Mouse (Mus musculus): Measurements from ENCODE around the gene Fmo4. TPM values are rescaled to one million over a fixed set of nuclear protein-coding genes. Genes with fewer than 3 reads are reported as not detected.
A peak's percentile ranks its signal among the peaks of the same experiment; 100 is the strongest.

Gene Fmo4
- polyA plus RNA-seq, 2 experiments, result 0.76 to 0.84 TPM

GRCm38 (mm10) chr1:162857766-162858747, 44.3 kb upstream of the Fmo4 start:
- Histone ChIP-seq H3K9ac (ENCODE audit: low read depth, low read length, severe bottlenecking) (no peak overlapping the region), H3K36me3 (ENCODE audit: control insufficient read depth, insufficient read depth, low read length) (no peaks in the 10 kb centered on the region), H3K27me3 (ENCODE audit: control insufficient read depth, insufficient read depth, low read length) (no peaks in the 10 kb centered on the region), H3K4me2 (replicated peaks; ENCODE audit: low read depth, low read length, severe bottlenecking) (peak overlapping the region; percentile 30; the same call in 1 of the 2 replicates), H3K4me3 (replicated peaks; ENCODE audit: low read length) (0 out of 2 replicates have a peak overlapping the region, but pooled peaks have one; percentile 17), H3K9me3 (ENCODE audit: control insufficient read depth, low read length) (no peaks in the 10 kb centered on the region), H3K27ac (replicated peaks; ENCODE audit: low read depth, low read length) (peak overlapping the region; percentile 65), H3K4me1 (ENCODE audit: control insufficient read depth, insufficient read depth, low read length) (peaks cover 21% of the 10 kb centered on the region)
- ATAC-seq (ENCODE audit: low FRiP score, low read depth) (no peak), DNase-seq (ENCODE audit: low spot score) (peak; percentile 38)
- 48% methylated on average over 17 of the region's 18 CpGs for WGBS
- no peak for TF ChIP-seq POLR2A (IDR thresholded peaks at IDR 0.05; ENCODE audit: borderline replicate concordance, extremely low read depth, insufficient read depth, insufficient read length)

GRCm38 (mm10) chr1:162853812-162854482, 40.2 kb upstream of the Fmo4 start:
- 65% methylated on average over 3 of the region's 3 CpGs for WGBS
- H3K4me1 ChIP-seq (ENCODE audit: control insufficient read depth, insufficient read depth, low read length), result peaks cover 4% of the 10 kb centered on the region
- no peak overlapping the region for H3K9ac ChIP-seq (ENCODE audit: low read depth, low read length, severe bottlenecking)
- no peak overlapping the region for H3K4me2 ChIP-seq (replicated peaks; ENCODE audit: low read depth, low read length, severe bottlenecking)
- H3K4me3 ChIP-seq (replicated peaks; ENCODE audit: low read length), result no peak overlapping the region
- no peaks in the 10 kb centered on the region for H3K9me3 ChIP-seq (ENCODE audit: control insufficient read depth, low read length)
- H3K27ac ChIP-seq (replicated peaks; ENCODE audit: low read depth, low read length), result no peak overlapping the region
- H3K27me3 ChIP-seq (ENCODE audit: control insufficient read depth, insufficient read depth, low read length), result no peaks in the 10 kb centered on the region
- no peaks in the 10 kb centered on the region for H3K36me3 ChIP-seq (ENCODE audit: control insufficient read depth, insufficient read depth, low read length)
- ATAC-seq (ENCODE audit: low FRiP score, low read depth), result no peak
- DNase-seq (ENCODE audit: low spot score), result no peak
- TF ChIP-seq POLR2A (IDR thresholded peaks at IDR 0.05; ENCODE audit: borderline replicate concordance, extremely low read depth, insufficient read depth, insufficient read length), result no peak

GRCm38 (mm10) chr1:162847554-162847953, 33.8 kb upstream of the Fmo4 start:
- Histone ChIP-seq H3K4me1 (ENCODE audit: control insufficient read depth, insufficient read depth, low read length) (no peaks in the 10 kb centered on the region), H3K36me3 (ENCODE audit: control insufficient read depth, insufficient read depth, low read length) (no peaks in the 10 kb centered on the region), H3K4me2 (replicated peaks; ENCODE audit: low read depth, low read length, severe bottlenecking) (no peak overlapping the region), H3K27ac (replicated peaks; ENCODE audit: low read depth, low read length) (no peak overlapping the region), H3K27me3 (ENCODE audit: control insufficient read depth, insufficient read depth, low read length) (no peaks in the 10 kb centered on the region), H3K4me3 (replicated peaks; ENCODE audit: low read length) (no peak overlapping the region), H3K9me3 (ENCODE audit: control insufficient read depth, low read length) (no peaks in the 10 kb centered on the region), H3K9ac (ENCODE audit: low read depth, low read length, severe bottlenecking) (no peak overlapping the region)
- 96% methylated on average over 6 of the region's 6 CpGs for WGBS
- ATAC-seq (ENCODE audit: low FRiP score, low read depth) (no peak), DNase-seq (ENCODE audit: low spot score) (no peak)
- no peak for TF ChIP-seq POLR2A (IDR thresholded peaks at IDR 0.05; ENCODE audit: borderline replicate concordance, extremely low read depth, insufficient read depth, insufficient read length)

- no peak overlapping the region for H3K27ac ChIP-seq (replicated peaks; ENCODE audit: low read depth, low read length)
- no peak overlapping the region for H3K4me3 ChIP-seq (replicated peaks; ENCODE audit: low read length)
- no peaks in the 10 kb centered on the region; the same call in 1 of the 2 replicates for H3K9me3 ChIP-seq (ENCODE audit: control insufficient read depth, low read length)
- 95% methylated on average over 9 of the region's 9 CpGs for WGBS
- H3K9ac ChIP-seq (ENCODE audit: low read depth, low read length, severe bottlenecking), result no peak overlapping the region
- H3K36me3 ChIP-seq (ENCODE audit: control insufficient read depth, insufficient read depth, low read length), result no peaks in the 10 kb centered on the region
- no peaks in the 10 kb centered on the region for H3K4me1 ChIP-seq (ENCODE audit: control insufficient read depth, insufficient read depth, low read length)
- no peak for ATAC-seq (ENCODE audit: low FRiP score, low read depth)
- no peak overlapping the region for H3K4me2 ChIP-seq (replicated peaks; ENCODE audit: low read depth, low read length, severe bottlenecking)
- no peak for TF ChIP-seq POLR2A (IDR thresholded peaks at IDR 0.05; ENCODE audit: borderline replicate concordance, extremely low read depth, insufficient read depth, insufficient read length)
- no peaks in the 10 kb centered on the region for H3K27me3 ChIP-seq (ENCODE audit: control insufficient read depth, insufficient read depth, low read length)
- DNase-seq (ENCODE audit: low spot score), result no peak
These were observed 26.4 kb upstream of the Fmo4 start for GRCm38 (mm10) chr1:162840211-162840610.

GRCm38 (mm10) chr1:162838976-162839375, 25.2 kb upstream of the Fmo4 start:
- Histone ChIP-seq H3K9ac (ENCODE audit: low read depth, low read length, severe bottlenecking) (no peak overlapping the region), H3K36me3 (ENCODE audit: control insufficient read depth, insufficient read depth, low read length) (no peaks in the 10 kb centered on the region), H3K27me3 (ENCODE audit: control insufficient read depth, insufficient read depth, low read length) (no peaks in the 10 kb centered on the region), H3K4me2 (replicated peaks; ENCODE audit: low read depth, low read length, severe bottlenecking) (no peak overlapping the region), H3K4me3 (replicated peaks; ENCODE audit: low read length) (no peak overlapping the region), H3K9me3 (ENCODE audit: control insufficient read depth, low read length) (no peaks in the 10 kb centered on the region; the same call in 1 of the 2 replicates), H3K27ac (replicated peaks; ENCODE audit: low read depth, low read length) (no peak overlapping the region), H3K4me1 (ENCODE audit: control insufficient read depth, insufficient read depth, low read length) (0 out of 2 replicates have a peak, but pooled peaks cover 2% of the 10 kb centered on the region)
- no peak for TF ChIP-seq POLR2A (IDR thresholded peaks at IDR 0.05; ENCODE audit: borderline replicate concordance, extremely low read depth, insufficient read depth, insufficient read length)
- ATAC-seq (ENCODE audit: low FRiP score, low read depth) (no peak), DNase-seq (ENCODE audit: low spot score) (no peak)
- 93% methylated on average over 6 of the region's 6 CpGs for WGBS

All from limb, embryonic 14.5 days (tissue).